ENCODE assay signal across 7 mouse cellular contexts in genomic region chr6:40617965-40618364, GRCm38 (mm10). TPM values are rescaled to one million over a fixed set of nuclear protein-coding genes. Genes with fewer than 3 reads are reported as not detected.
DNase-seq lines count a peak whose midpoint lies in the region; TF ChIP-seq lines count a peak whose summit lies in the region.

No protein-coding gene starts in this region.

- H3K27me3 ChIP-seq in small intestine, adult 2 months (ENCODE audit: control insufficient read depth, insufficient read depth, low read length): no peaks in the 10 kb centered on the region

- TF ChIP-seq CTCF in small intestine, adult 2 months (IDR thresholded peaks at IDR 0.05; ENCODE audit: extremely low read depth, insufficient read length, insufficient replicate concordance, low read depth, low read length): peak; percentile 69; the same call in 1 of the 2 replicates

- no peaks in the 10 kb centered on the region for H3K4me1 ChIP-seq in ES-E14 (ENCODE audit: control insufficient read depth in 2 of 2, insufficient read depth in 2 of 2, low read length in 2 of 2, poor library complexity in 1 of 2)
- H3K4me1 ChIP-seq in small intestine, adult 2 months (ENCODE audit: control insufficient read depth, insufficient read depth, insufficient read length, low read length): peaks cover 2% of the 10 kb centered on the region; the same call in 1 of the 2 replicates

- WGBS in small intestine, adult 2 months: 2% methylated on average over 2 of the region's 2 CpGs

- no peaks in the 10 kb centered on the region for H3K36me3 ChIP-seq in ES-E14 (ENCODE audit: control insufficient read depth, insufficient read depth, low read length, poor library complexity, severe bottlenecking)
- H3K36me3 ChIP-seq in small intestine, adult 2 months (ENCODE audit: control insufficient read depth, insufficient read depth, low read length): no peaks in the 10 kb centered on the region

- DNase-seq in ES-E14 (ENCODE audit: low read depth, low spot score): peak; percentile 45
- peak; percentile 64 to 89 for DNase-seq in adrenal gland, adult (ENCODE audit: inconsistent age in 2 of 2, low spot score in 1 of 2)
- peak; percentile 85 for DNase-seq in embryo, embryonic 10.5 days (ENCODE audit: low spot score)
- peak; percentile 60 to 77 for DNase-seq in heart, postnatal 14 days
- DNase-seq in layer of hippocampus, adult 9-11 months: peak; percentile 12
- peak; percentile 74 for DNase-seq in mesoderm, embryonic 11.5 days (ENCODE audit: low read depth, low spot score)

- no peak overlapping the region for H3K9ac ChIP-seq in ES-E14 (ENCODE audit: insufficient read depth, low read depth, low read length, poor library complexity, severe bottlenecking)

- no peaks in the 10 kb centered on the region for H3K9me3 ChIP-seq in ES-E14 (ENCODE audit: control insufficient read depth, insufficient read depth, low read depth, low read length)

- in situ Hi-C loops in ES-E14 (cut with MboI; ENCODE audit: low sequenced_read_pairs in 2 of 2, unreplicated experiment in 2 of 2): no loop called here

- TF ChIP-seq POLR2A in small intestine, adult 2 months (IDR thresholded peaks at IDR 0.05; ENCODE audit: low read depth, low read length): no peak

- intact Hi-C loops in heart, postnatal 14 days (cut with DNase I): loop anchor here (1.0 kb wide), 1 partner anchor 71 kb away; no protein-coding TSS in a partner anchor

- no peak overlapping the region for H3K27ac ChIP-seq in ES-E14 (ENCODE audit: insufficient read depth, low read depth, low read length, poor library complexity, severe bottlenecking)
- no peak overlapping the region for H3K27ac ChIP-seq in small intestine, adult 2 months (ENCODE audit: insufficient read depth, low read depth, low read length)

- H3K4me3 ChIP-seq in ES-E14 (ENCODE audit: insufficient read depth in 1 of 2, low read depth in 1 of 2, low read length in 2 of 2, poor library complexity in 1 of 2, severe bottlenecking in 1 of 2): no peak overlapping the region
- H3K4me3 ChIP-seq in small intestine, adult 2 months (ENCODE audit: low read depth, low read length): no peak overlapping the region

TF ChIP-seq in ES-E14, 5 proteins besides CTCF, POLR2A, EP300 and RAD21:
- TF ChIP-seq CHD2 (IDR thresholded peaks at IDR 0.05; ENCODE audit: low read depth, low read length) (no peak), ZC3H11A (IDR thresholded peaks at IDR 0.05; ENCODE audit: borderline replicate concordance, low read depth, low read length) (peak; percentile 44; the same call in 1 of the 2 replicates)

RNA-seq across cellular contexts. Expression of gene Tas2r138, which starts 4.9 kb away (rescaled TPM):
- total RNA-seq in ES-E14 (2012; rRNA removed): not detected in 2 replicates
- total RNA-seq in heart, postnatal 14 days (2021): not detected
- not detected in 2 replicates for polyA plus RNA-seq in small intestine, adult 2 months (2012; rRNA removed)

RNA-seq across cellular contexts. Expression of gene Mgam, which starts 10.7 kb away (rescaled TPM):
- 0.22 TPM in 1 of 2 replicates, not detected in the other for total RNA-seq in ES-E14 (2012; rRNA removed)
- total RNA-seq in heart, postnatal 14 days (2021): under 1 TPM; 0.38 to 0.68 TPM
- 162 and 362 TPM in 2 replicates for polyA plus RNA-seq in small intestine, adult 2 months (2012; rRNA removed)

RNA-seq across cellular contexts. Expression of gene Clec5a, which starts 32.3 kb away (rescaled TPM):
- total RNA-seq in ES-E14 (2012; rRNA removed): not detected in 2 replicates
- total RNA-seq in heart, postnatal 14 days (2021): 1 to 10 TPM in 1 of 2 experiments, under 1 TPM in 1; 0.91 to 1.1 TPM
- polyA plus RNA-seq in small intestine, adult 2 months (2012; rRNA removed): 0.06 and 0.11 TPM in 2 replicates

RNA-seq across cellular contexts. Expression of gene Olfr460, which starts 48.7 kb away (rescaled TPM):
- not detected in 2 replicates for total RNA-seq in ES-E14 (2012; rRNA removed)
- total RNA-seq in heart, postnatal 14 days (2021): not detected
- polyA plus RNA-seq in small intestine, adult 2 months (2012; rRNA removed): not detected in 2 replicates

Comparison
In these comparisons a context has a peak if more than half of its experiments do, and no peak if none do; other contexts are left out.
1. DNase-seq: peak in every context shown above with its lines; median percentile 85 in embryo, embryonic 10.5 days; 76 in adrenal gland, adult; 74 in mesoderm, embryonic 11.5 days; 68 in heart, postnatal 14 days; 45 in ES-E14; 12 in layer of hippocampus, adult 9-11 months.